Mouse (Mus musculus) urinary bladder, postnatal 25 days (tissue): ENCODE results near the gene Dnhd1.
"Not testable (repeated sequence)": the region's sequence is repeated elsewhere in the genome, so short reads cannot be mapped to it uniquely, and the experiment has no call there.

Experiments used
- DNase-seq: peaks from one replicate; pipeline ENCODE4 v3.0.0; 2022; ENCODE audit warnings: low spot score

The Dnhd1 gene

DNA sequence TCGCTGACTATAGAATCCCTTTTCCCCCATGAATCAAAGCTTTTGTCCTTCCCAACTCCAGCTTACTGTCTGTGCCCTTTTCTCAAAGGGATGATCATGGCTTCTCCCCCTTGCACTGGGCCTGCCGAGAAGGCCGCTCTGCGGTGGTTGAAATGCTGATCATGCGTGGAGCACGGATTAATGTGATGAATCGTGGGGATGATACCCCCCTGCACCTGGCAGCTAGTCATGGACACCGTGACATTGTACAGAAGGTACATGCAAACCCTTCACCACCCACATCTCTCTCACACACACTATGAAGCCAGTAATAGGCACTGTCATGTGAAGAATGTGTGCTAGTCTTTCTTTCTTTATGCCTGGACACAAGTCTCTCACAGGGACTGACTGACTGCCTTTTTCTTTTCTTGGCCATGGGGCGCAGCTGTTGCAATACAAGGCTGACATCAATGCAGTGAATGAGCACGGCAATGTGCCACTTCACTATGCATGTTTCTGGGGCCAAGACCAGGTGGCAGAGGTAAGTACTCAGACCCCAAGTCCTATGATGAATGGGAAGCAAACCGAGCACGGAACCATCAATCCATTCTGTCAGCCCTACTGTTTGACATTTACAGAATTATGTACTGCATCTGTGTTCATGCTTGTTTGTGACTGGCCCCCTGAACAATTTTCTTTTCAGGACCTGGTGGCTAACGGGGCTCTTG lies 89.6 kb downstream of the Dnhd1 start:
- DNase-seq: no peak

- no peak for DNase-seq
These were observed 90.2 kb downstream of the Dnhd1 start for GRCm38 (mm10) chr7:105740851-105741250.

- no peak for DNase-seq
These were observed 91.4 kb downstream of the Dnhd1 start for GRCm38 (mm10) chr7:105741978-105742377.

GRCm38 (mm10) chr7:105742539-105743215 lies 92.0 kb downstream of the Dnhd1 start:
- not testable (repeated sequence) for DNase-seq

DNA sequence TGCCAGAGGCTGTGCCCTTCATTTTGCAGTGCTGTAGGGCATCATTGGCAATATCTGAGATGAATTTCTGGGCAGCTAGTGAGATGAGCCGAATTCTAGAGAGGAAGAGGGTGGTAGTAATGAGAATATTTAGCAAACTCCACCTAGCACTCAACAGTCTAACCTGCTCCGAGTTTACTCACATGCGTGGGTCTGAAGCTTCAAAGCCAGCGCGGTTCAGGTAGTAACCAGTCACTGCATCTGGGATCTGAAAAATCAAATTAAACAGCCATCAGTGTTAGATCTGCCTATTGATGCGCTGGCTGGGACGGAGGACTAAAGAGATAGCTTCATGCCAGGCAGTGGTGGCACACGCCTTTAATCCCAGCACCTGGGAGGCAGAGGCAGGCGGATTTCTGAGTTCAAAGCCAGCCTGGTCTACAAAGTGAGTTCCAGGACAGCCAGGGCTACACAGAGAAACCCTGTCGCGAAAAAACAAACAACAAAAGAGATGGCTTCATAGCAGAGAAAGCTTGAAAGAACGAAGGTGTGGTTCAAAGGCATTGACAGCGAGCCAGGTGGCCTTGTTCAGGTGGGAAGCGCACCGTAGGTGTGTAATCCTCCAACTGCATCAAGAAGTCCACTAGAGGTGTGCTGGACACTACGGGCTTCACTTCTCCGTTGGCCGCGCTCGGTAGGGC lies 92.8 kb downstream of the Dnhd1 start:
- DNase-seq: not testable (repeated sequence)

DNA sequence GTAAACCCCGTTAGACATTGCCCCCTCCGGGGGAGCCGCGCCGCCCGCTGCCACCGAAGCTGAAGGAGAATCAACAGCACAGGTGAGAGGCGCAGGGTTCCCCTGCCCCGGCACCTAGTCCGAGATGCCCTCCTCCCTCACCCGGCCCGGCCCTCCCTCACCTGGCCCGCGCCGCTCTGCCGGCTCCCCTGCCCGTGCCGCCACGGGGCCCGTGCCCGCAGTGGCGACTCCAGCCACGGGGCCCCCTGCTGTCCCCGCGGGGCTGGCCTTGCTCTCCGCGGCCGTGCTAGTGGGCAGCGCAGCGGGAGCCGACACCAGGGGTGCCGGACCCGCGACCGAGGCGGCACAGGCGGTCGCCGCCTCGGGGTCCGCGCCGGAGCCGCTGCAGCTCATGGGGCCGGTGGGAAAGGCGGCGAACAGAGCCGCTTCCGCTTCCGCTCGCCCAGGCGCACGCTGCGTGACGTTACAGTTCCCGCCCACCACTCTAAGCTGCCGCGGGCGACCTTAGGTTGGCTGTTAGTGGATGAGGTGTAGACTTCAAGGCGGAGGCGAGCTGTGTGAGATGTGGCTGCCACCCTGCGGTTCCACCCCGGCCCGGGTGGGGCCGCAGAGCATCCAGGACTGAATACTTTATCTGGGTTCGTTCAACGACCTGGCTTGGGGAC lies 93.4 kb downstream of the Dnhd1 start, which contains the start of gene Taf10:
Gene Taf10 (minus strand): TSS at position 436 of the 665 bp plus-strand sequence.
- DNase-seq: peak; percentile 82

DNA sequence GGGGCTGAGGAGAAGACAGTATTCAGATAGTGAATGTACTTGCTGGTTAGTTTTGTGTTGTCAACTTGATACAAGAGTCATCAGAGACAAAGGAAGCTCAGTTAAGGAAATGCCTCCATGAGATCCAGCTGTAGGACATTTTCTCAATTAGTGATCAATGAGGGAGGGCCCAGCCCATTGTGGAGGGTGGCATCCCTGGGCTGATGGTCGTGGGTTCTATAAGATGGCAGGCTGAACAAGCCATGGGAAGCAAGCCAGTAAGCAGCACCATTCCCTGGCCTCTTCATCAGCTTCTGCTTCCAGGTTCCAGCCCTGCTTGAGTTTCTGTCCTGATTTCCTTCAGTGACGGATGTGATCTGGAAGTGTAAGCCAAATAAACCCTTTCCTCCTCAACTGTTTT lies 97.1 kb downstream of the Dnhd1 start:
- no peak for DNase-seq

- DNase-seq: peak; percentile 79
These were observed 101.1 kb downstream of the Dnhd1 start, which contains the start of gene Tpp1 for GRCm38 (mm10) chr7:105751491-105752433. Tpp1 (minus strand) TSS chr7:105752235.

DNA sequence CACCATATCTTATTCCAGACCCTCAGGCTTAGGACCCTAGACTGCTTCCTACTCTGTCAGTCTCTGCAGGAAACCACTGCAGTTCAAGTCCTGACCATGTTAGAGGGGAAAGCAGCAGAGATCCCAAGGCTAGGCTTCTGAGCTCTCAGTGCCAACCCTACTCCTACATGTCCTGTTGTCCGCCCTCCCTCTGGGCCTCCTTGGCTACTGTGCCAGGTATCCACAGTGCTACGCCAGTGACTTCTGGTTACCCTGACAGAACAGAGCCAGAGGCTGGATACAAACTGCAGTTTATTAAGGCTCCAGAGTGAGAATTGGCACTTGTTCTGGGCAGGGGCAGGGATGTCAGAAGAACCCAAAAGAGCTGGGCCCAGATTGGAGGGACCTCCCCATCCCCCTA lies 102.1 kb downstream of the Dnhd1 start:
- no peak for DNase-seq

- DNase-seq: no peak
These were observed 102.7 kb downstream of the Dnhd1 start for GRCm38 (mm10) chr7:105753281-105753680.

GRCm38 (mm10) chr7:105761813-105762484 lies 111.3 kb downstream of the Dnhd1 start:
- DNase-seq: no peak

DNA sequence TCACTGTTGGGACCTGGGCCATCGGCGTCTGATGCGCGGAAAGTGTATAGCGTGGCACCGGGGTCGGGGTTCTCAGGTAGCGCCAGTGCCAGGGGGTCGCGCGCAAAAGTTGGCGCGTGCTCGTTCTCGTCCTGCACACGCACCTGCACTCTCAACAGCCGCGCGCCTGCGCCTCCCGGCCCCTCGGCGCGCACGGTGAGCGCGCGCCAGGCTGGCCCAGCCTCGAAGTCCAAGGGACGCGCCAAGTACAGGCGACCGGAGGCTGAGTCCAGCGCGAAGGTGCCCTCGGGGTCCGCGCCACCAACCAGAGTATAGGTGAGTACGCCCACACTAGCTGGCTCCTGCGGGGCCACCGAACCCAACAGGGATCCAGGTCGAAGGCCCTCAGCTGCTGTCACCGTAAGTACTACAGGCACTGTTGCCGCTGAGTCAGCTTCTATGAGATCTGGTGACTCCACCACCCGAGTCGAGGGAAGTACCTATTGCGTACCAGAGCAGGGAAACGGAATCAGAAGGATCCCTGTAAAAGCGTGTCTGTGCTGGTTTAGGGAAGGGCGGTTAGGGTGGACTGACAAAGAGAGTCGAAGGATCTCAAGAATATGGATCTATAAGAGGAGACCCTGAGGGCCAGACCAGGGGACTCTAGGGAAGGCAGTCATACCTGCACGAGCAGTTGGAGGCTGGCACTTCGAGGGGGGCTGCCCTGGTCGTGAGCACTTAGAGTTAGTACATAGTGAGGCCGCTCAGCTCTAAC lies 112.1 kb downstream of the Dnhd1 start:
- no peak for DNase-seq

GRCm38 (mm10) chr7:105764331-105764730 lies 113.7 kb downstream of the Dnhd1 start:
- DNase-seq: no peak

GRCm38 (mm10) chr7:105767729-105768165 lies 117.1 kb downstream of the Dnhd1 start:
- no peak for DNase-seq

GRCm38 (mm10) chr7:105769959-105770358 lies 119.3 kb downstream of the Dnhd1 start:
- DNase-seq: no peak
